Mouse (Mus musculus) bone marrow, adult 2 months (tissue): ENCODE data around the gene Tmbim7. TPM values are rescaled to one million over a fixed set of nuclear protein-coding genes. Genes with fewer than 3 reads are reported as not detected.

Source experiments
- H3K27ac ChIP-seq: fragments of 200-500 bp; 2 replicates; pipeline ENCODE4 v1.5.1; 2012; ENCODE audit warnings: low read depth, mild to moderate bottlenecking, control low read depth, inconsistent platforms, low read length; ENCODE audit not compliant: control insufficient read depth, poor library complexity, insufficient read depth
- H3K4me1 ChIP-seq: fragments of 200-500 bp; 2 replicates; pipeline ENCODE4 v1.6.1; 2011; ENCODE audit warnings: low read length; ENCODE audit not compliant: control insufficient read depth, insufficient read depth
- H3K4me3 ChIP-seq: fragments of 200-500 bp; replicated peaks from 2 replicates; pipeline ENCODE3; 2011; ENCODE audit warnings: mild to moderate bottlenecking, low read depth, low read length, control low read depth; ENCODE audit not compliant: control insufficient read depth
- CTCF ChIP-seq: fragments of 200-500 bp; IDR thresholded peaks from 2 replicates; pipeline ENCODE4 v1.5.1; 2011; ENCODE audit warnings: low read length, control low read depth; ENCODE audit not compliant: control insufficient read depth, insufficient read depth
- POLR2A ChIP-seq: fragments of 200-500 bp; IDR thresholded peaks from 2 replicates; pipeline ENCODE4 v1.6.1; 2011; ENCODE audit warnings: low read depth, mild to moderate bottlenecking, control low read depth, low read length, borderline replicate concordance; ENCODE audit not compliant: control insufficient read depth
- WGBS: fragments of 180-500 bp; shearing (Covaris S2); methylation state at CpG from one replicate; pipeline ENCODE4 v1.1.7; 2018; 5-methylcytosine and 5-hydroxymethylcytosine counted together
- polyA plus RNA-seq: library from polyadenylated mRNA; stranded (reverse); fragments of >200 nt; gene quantifications from 2 replicates; pipeline ENCODE4 v1.2.4, GENCODE M21; 2011; ENCODE audit warnings: low replicate concordance; ENCODE audit not compliant: missing spikeins, insufficient read depth, insufficient read length

Gene Tmbim7
- polyA plus RNA-seq, 1 experiment = not detected

DNA sequence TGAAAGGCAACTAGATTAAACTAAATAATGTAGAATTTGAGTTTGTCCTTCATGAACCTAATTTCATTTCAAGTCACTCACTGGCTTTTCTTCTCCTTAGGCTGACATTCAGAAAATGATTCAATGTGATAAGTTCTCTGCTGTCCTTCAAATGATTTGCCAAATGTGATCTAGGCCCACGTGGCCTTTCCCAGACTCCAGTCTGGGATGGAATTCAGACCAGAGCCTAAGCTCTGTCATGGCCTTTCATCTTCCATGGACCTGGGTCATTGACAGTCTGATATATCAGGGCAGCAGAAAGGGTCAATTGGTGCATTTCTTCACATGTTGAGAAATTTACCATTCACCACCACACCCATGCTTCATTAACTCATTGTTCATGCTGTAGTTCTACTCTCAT lies 74.5 kb downstream of the Tmbim7 start:
- WGBS = 83% methylated on average over 1 of the region's 1 CpGs
- Histone ChIP-seq H3K27ac (no peak overlapping the region), H3K4me1 (no peaks in the 10 kb centered on the region), H3K4me3 (no peak overlapping the region)
- TF ChIP-seq CTCF (no peak), POLR2A (no peak)

DNA sequence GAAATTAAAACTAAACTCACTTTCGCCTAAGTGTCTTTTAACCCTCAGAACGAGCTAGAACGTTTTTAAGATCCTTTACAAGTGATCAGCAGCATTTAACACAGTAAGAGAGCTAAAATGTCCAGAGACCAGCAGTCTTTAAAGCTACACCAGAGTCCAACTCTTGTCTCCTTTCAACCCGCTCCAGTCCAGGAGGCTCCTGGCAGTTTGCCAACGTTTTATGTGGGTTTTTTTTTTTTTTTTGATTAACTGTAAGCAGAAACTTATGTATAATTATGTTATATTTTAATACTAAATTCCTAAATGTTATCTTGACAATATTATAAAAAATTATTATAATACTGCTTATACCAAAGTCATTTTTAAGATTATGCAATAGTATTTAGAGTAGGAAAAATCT lies 77.8 kb downstream of the Tmbim7 start:
- no peak for TF ChIP-seq POLR2A
- no peak for TF ChIP-seq CTCF
- WGBS = 80% methylated on average over 5 of the region's 5 CpGs

More for the DNA sequence above, 77.8 kb downstream of the Tmbim7 start:
- Histone ChIP-seq H3K27ac (no peak overlapping the region), H3K4me1 (no peaks in the 10 kb centered on the region), H3K4me3 (no peak overlapping the region)

Other genes starting within 250 kb of the Tmbim7 start
- 34.4 and 35.2 TPM in 2 replicates for gene Fam133b, start 107.3 kb upstream of the Tmbim7 start, polyA plus RNA-seq
- 18.6 and 51.6 TPM in 2 replicates for gene 1700109H08Rik, start 79.6 kb upstream of the Tmbim7 start, polyA plus RNA-seq
- gene Pex1, start 55.1 kb upstream of the Tmbim7 start, polyA plus RNA-seq = 7.5 and 17.4 TPM in 2 replicates
- gene Rbm48, start 54.6 kb upstream of the Tmbim7 start, polyA plus RNA-seq = 3.4 and 4.8 TPM in 2 replicates
- gene Gatad1, start 6.0 kb downstream of the Tmbim7 start, polyA plus RNA-seq = 46.5 and 62.7 TPM in 2 replicates
- gene Ankib1, start 151.7 kb downstream of the Tmbim7 start, polyA plus RNA-seq = 9.6 and 10.1 TPM in 2 replicates
- 21.5 and 32.2 TPM in 2 replicates for gene Krit1, start 152.0 kb downstream of the Tmbim7 start, polyA plus RNA-seq
- not detected in 2 replicates for gene Lrrd1, start 194.0 kb downstream of the Tmbim7 start, polyA plus RNA-seq
- gene Mterf1a, start 242.8 kb downstream of the Tmbim7 start, polyA plus RNA-seq = 17.8 and 27.0 TPM in 2 replicates